Mouse (Mus musculus): ENCODE measurements at regions not wholly inside any gene's neighbourhood (a gene's known extent, or its start where the extent isn't known, plus 50 kb on each side); places are given as distances from the start of the nearest gene placed in this dataset.

GRCm38 (mm10) chr5:73892440-73893225 is 175.6 kb downstream of the Usp46 start:
- TF ChIP-seq CTCF (IDR thresholded peaks at IDR 0.05; ENCODE audit: borderline replicate concordance, control insufficient read depth, extremely low read depth, insufficient read depth, low read length, poor library complexity) (no peak), POLR2A (IDR thresholded peaks at IDR 0.05; ENCODE audit: control insufficient read depth, extremely low read depth, insufficient read depth, low read length, poor library complexity) (no peak)
